Mouse (Mus musculus): Measurements from ENCODE around the gene Fam189a1. TPM values are rescaled to one million over a fixed set of nuclear protein-coding genes. Genes with fewer than 3 reads are reported as not detected.

Gene Fam189a1
- total and polyA plus RNA-seq, 3 experiments, result 0.10 TPM; not detected in 2

GRCm38 (mm10) chr7:64795554-64795953, 360.8 kb downstream of the Fam189a1 start:
- Histone ChIP-seq H3K9ac (ENCODE audit: insufficient read depth, low read depth) (no peak overlapping the region), H3K79me2 (replicated peaks; ENCODE audit: control insufficient read depth, extremely low read depth, insufficient read depth, poor library complexity, severe bottlenecking) (no peaks in the 10 kb centered on the region), H3K4me2 (ENCODE audit: insufficient read depth, low read depth, poor library complexity, severe bottlenecking) (no peak overlapping the region), H3K27me3 (replicated peaks) (no peaks in the 10 kb centered on the region), H3K36me3 (replicated peaks in 1 of 2; ENCODE audit: control insufficient read depth in 1 of 2, insufficient read depth in 1 of 2, low read length in 1 of 2) (no peaks in the 10 kb centered on the region), H3K9me3 (replicated peaks; ENCODE audit: low read length) (peaks cover 2% of the 10 kb centered on the region), H3K27ac (ENCODE audit: insufficient read depth, low read depth) (no peak overlapping the region), H3K4me3 (replicated peaks in 1 of 3; ENCODE audit: low read depth in 2 of 3, low read length in 2 of 3, poor library complexity in 1 of 3) (no peak overlapping the region), H3K4me1 (ENCODE audit: control insufficient read depth in 1 of 2, insufficient read depth in 2 of 2) (peaks cover 0 to 6% of the 10 kb centered on the region in 2 experiments; a peak in 2 of 4 replicates)
- no peak for DNase-seq (ENCODE audit: extremely low read depth)
- dilution Hi-C loops (cut with MboI; ENCODE audit: extremely low pct_ligation_motif_present, extremely low pct_unique_long_range_greater_than_20kb, low sequenced_read_pairs), result no loop called here
- in situ Hi-C loops (cut with MboI; ENCODE audit: low pct_ligation_motif_present, low pct_unique_long_range_greater_than_20kb, low sequenced_read_pairs), result no loop called here
- TF ChIP-seq CHD1 (IDR thresholded peaks at IDR 0.05; ENCODE audit: low read depth, low read length) (no peak), ZC3H11A (IDR thresholded peaks at IDR 0.05; ENCODE audit: low read depth, low read length) (no peak), MXI1 (IDR thresholded peaks at IDR 0.05; ENCODE audit: low read depth, low read length) (no peak), TBP (conservative IDR thresholded peaks at IDR 0.05; ENCODE audit: low read depth, low read length) (no peak), ZKSCAN1 (IDR thresholded peaks at IDR 0.05; ENCODE audit: borderline replicate concordance, low read depth, low read length) (no peak), MAX (IDR thresholded peaks at IDR 0.05; ENCODE audit: low read length) (no peak), USF2 (conservative IDR thresholded peaks at IDR 0.05; ENCODE audit: low read depth, low read length) (no peak), PAX5 (IDR thresholded peaks at IDR 0.05; ENCODE audit: low read length) (no peak), RAD21 (IDR thresholded peaks at IDR 0.05; ENCODE audit: low read depth, low read length) (no peak), EP300 (IDR thresholded peaks at IDR 0.05; ENCODE audit: low read length) (no peak), MAFK (IDR thresholded peaks at IDR 0.05; ENCODE audit: insufficient replicate concordance, low read length) (no peak), BHLHE40 (IDR thresholded peaks at IDR 0.05; ENCODE audit: low read depth, low read length) (no peak), ELF1 (IDR thresholded peaks at IDR 0.05; ENCODE audit: low read depth, low read length) (no peak), POLR2AphosphoS2 (IDR thresholded peaks at IDR 0.05; ENCODE audit: low read depth, low read length) (no peak), ZNF384 (IDR thresholded peaks at IDR 0.05; ENCODE audit: low read depth, low read length) (no peak)

GRCm38 (mm10) chr7:64792031-64792430, 364.3 kb downstream of the Fam189a1 start:
- TF ChIP-seq PAX5 (IDR thresholded peaks at IDR 0.05; ENCODE audit: low read length), result no peak
- TF ChIP-seq TBP (conservative IDR thresholded peaks at IDR 0.05; ENCODE audit: low read depth, low read length), result no peak
- no peak for TF ChIP-seq JUND (conservative IDR thresholded peaks at IDR 0.05; ENCODE audit: low read depth, low read length)
- TF ChIP-seq SIN3A (IDR thresholded peaks at IDR 0.05; ENCODE audit: low read length), result no peak
- TF ChIP-seq MXI1 (IDR thresholded peaks at IDR 0.05; ENCODE audit: low read depth, low read length), result no peak
- no peak for TF ChIP-seq MAX (IDR thresholded peaks at IDR 0.05; ENCODE audit: low read length)
- no peak for TF ChIP-seq JUN (IDR thresholded peaks at IDR 0.05; ENCODE audit: insufficient read depth, low read depth, low read length)
- TF ChIP-seq BHLHE40 (IDR thresholded peaks at IDR 0.05; ENCODE audit: low read depth, low read length), result no peak
- TF ChIP-seq ZMIZ1 (IDR thresholded peaks at IDR 0.05; ENCODE audit: low read depth, low read length), result no peak
- TF ChIP-seq NRF1 (IDR thresholded peaks at IDR 0.05; ENCODE audit: low read depth, low read length), result no peak
- no peak for TF ChIP-seq KAT2A (IDR thresholded peaks at IDR 0.05; ENCODE audit: insufficient replicate concordance, low read length)
- no peak for TF ChIP-seq MEF2A (IDR thresholded peaks at IDR 0.05; ENCODE audit: borderline replicate concordance, low read depth, low read length)
- no peak for TF ChIP-seq HCFC1 (IDR thresholded peaks at IDR 0.05; ENCODE audit: low read depth, low read length)
- no peak for TF ChIP-seq ETS1 (conservative IDR thresholded peaks at IDR 0.05; ENCODE audit: low read depth, low read length)
- no peak overlapping the region for H3K27ac ChIP-seq (ENCODE audit: insufficient read depth, low read depth)
- in situ Hi-C loops (cut with MboI; ENCODE audit: low pct_ligation_motif_present, low pct_unique_long_range_greater_than_20kb, low sequenced_read_pairs) (no loop called here), dilution Hi-C loops (cut with MboI; ENCODE audit: extremely low pct_ligation_motif_present, extremely low pct_unique_long_range_greater_than_20kb, low sequenced_read_pairs) (no loop called here)
- H3K79me2 ChIP-seq (replicated peaks; ENCODE audit: control insufficient read depth, extremely low read depth, insufficient read depth, poor library complexity, severe bottlenecking), result no peaks in the 10 kb centered on the region
- H3K4me3 ChIP-seq (replicated peaks in 1 of 3; ENCODE audit: low read depth in 2 of 3, low read length in 2 of 3, poor library complexity in 1 of 3), result no peak overlapping the region
- H3K27me3 ChIP-seq (replicated peaks), result peaks cover 1% of the 10 kb centered on the region
- H3K9ac ChIP-seq (ENCODE audit: insufficient read depth, low read depth), result no peak overlapping the region
- H3K36me3 ChIP-seq (replicated peaks in 1 of 2; ENCODE audit: control insufficient read depth in 1 of 2, insufficient read depth in 1 of 2, low read length in 1 of 2), result no peaks in the 10 kb centered on the region
- H3K9me3 ChIP-seq (replicated peaks; ENCODE audit: low read length), result no peaks in the 10 kb centered on the region
- H3K4me2 ChIP-seq (ENCODE audit: insufficient read depth, low read depth, poor library complexity, severe bottlenecking), result no peak overlapping the region
- DNase-seq (ENCODE audit: extremely low read depth), result no peak
- no peaks in the 10 kb centered on the region for H3K4me1 ChIP-seq (ENCODE audit: control insufficient read depth in 1 of 2, insufficient read depth in 2 of 2)
